Mouse (Mus musculus) gastrocnemius, adult 2 months (tissue): ENCODE data around the gene Pafah2. TPM values are rescaled to one million over a fixed set of nuclear protein-coding genes. Genes with fewer than 3 reads are reported as not detected.

ENCODE experiments used
- DNase-seq: peaks from one replicate; pipeline ENCODE4 v3.0.0; 2022
- H3K27ac ChIP-seq: fragments of 200-600 bp; 2 replicates; pipeline ENCODE4 v1.8.1; 2022; ENCODE audit warnings: mild to moderate bottlenecking
- H3K4me3 ChIP-seq: fragments of 200-600 bp; 2 replicates; pipeline ENCODE4 v1.8.1; 2022; ENCODE audit warnings: mild to moderate bottlenecking, moderate library complexity
- CTCF ChIP-seq: fragments of 200-600 bp; IDR thresholded peaks from 2 replicates; pipeline ENCODE4 v1.8.1; 2022; ENCODE audit warnings: antibody characterized with exemption, mild to moderate bottlenecking, moderate library complexity
- intact Hi-C: fragments of 180-260 bp; cut with DNase I; formaldehyde crosslinking; loops from one replicate; pipeline ENCODE4 v1.15.1; 2025
- total RNA-seq, 2 experiments: library from RNA; stranded (reverse); gene quantifications; 2 replicates each; pipeline ENCODE4 v1.2.3; 2021

The Pafah2 gene
- total RNA-seq, 2 experiments from 2014 or later: 2.6 to 4.0 TPM

DNA sequence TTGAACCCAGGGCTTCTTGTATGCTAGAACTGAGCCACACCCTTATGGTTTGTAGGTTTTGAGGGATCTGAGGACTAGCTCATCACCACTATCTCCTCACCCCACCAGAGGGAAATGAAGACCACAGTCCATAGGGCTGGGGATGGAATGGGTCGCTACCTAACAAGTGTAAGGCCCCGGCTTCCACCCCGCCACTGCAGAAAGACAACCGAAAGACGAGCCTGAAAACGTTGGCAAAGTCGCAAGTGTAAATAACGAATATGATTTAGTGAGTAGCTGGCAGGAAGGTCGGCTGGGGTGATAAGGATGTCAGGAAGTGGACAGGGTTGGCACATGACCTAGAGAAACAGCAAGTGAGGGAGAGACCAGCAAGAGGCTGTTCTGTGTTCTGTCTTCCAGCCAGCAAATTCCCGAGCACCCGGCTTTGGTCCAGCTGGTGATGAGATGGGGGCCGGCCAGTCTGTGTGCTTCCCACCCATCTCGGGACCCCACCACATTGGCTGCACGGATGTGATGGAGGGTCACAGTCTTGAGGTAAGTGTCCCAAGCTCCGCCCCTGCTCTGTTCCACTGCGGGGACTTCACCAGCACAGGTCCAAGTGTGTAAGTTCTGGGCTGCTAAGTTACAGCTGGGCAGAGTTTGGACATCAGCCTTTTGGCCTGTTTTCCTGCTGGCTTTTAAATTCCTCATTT lies 6.6 kb downstream of the Pafah2 start:
- no peak for TF ChIP-seq CTCF
- peak overlapping the region; percentile 33 for H3K4me3 ChIP-seq
- peak; percentile 40 for DNase-seq
- 0 out of 2 replicates have a peak overlapping the region, but pooled peaks have one; percentile 24 for H3K27ac ChIP-seq
- intact Hi-C loops: no loop called here

DNA sequence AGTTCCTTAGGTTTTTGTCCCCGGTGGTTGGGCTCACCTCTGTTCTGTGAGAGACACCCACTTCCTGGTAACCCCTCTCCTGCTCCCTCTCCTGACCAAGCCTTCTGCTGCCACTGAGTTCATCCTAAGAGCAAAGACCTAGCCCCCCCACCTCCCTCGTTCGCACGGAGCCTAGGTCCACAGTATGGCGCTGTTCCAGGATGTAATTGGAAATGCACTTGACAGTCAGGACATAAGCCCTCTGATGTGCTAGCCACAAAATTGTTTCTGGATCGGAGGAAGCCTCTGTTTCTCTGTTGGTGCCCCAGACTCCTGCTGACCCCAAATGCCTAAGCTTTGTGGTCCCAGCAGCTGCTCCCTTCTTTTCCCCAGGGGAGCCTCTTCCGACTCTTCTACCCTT lies 7.6 kb downstream of the Pafah2 start:
- DNase-seq: no peak
- no peak for TF ChIP-seq CTCF
- Histone ChIP-seq H3K27ac (no peak overlapping the region), H3K4me3 (no peak overlapping the region)
- intact Hi-C loops: no loop called here

DNA sequence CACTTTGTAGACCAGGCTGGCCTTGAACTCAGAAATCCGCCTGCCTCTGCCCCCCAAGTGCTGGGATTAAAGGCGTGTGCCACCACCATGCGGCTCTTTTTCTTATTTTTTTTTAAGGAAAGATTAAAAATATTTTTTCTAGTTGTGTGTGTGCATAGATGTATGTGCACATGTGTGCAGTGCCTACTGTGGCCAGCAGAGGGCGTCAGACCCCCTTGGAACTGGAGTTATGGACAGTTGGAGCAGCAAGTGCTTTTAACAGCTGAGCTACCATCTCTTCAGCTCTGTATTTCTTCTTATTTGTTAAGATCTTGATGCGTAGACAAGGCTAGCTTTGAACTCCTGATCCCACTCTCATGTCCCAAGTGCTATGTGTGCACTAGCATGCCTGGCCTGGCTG lies 13.2 kb downstream of the Pafah2 start:
- intact Hi-C loops: no loop called here
- no peak for DNase-seq
- TF ChIP-seq CTCF: peak; percentile 53

DNA sequence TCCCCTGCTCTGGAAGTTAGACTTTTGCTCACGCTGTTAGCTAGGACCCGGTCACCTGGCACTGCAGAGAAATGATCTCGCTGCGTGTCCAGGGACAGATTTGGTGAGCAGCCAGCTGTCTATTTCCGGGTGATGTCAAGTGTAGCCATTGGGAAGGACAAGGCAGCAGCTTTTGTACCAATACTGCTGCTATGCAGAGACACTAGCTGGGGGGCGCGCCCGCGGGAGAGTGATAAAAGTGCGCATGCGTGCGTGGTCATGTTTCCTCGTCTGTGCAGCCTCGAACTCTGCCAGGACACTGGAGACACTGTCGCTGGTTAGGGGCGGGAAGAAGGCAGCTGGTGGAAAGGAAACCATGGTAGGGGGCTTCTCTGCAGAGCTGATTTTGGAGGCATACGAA lies 20.1 kb downstream of the Pafah2 start:
- DNase-seq: peak; percentile 33
- intact Hi-C loops: no loop called here
- peak overlapping the region; percentile 32; the same call in 1 of the 2 replicates for H3K27ac ChIP-seq

More for the DNA sequence above, 13.2 kb downstream of the Pafah2 start:
- Histone ChIP-seq H3K4me3 (no peak overlapping the region), H3K27ac (no peak overlapping the region)

DNA sequence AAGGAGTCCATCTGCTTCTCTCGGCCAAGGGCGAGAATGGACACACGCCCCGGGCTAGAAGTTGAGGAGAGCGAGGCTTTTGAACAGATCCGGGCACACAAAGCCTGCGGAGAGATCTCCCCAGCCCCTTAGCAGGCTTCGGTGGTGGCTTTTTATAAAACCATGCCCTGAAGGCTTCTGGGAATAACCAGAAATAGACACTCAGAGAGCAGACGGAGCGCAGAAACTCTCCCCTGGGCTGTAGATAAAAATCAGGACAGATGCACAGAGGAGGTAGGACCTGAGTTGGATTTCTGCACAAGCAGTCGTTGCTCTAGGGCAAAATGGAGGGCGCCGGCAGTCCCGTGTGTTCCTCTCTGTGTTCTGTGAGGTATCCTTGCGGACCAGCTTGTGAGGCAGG lies 20.5 kb downstream of the Pafah2 start:
- H3K4me3 ChIP-seq: peak overlapping the region; percentile 34
- peak overlapping the region; percentile 32 for H3K27ac ChIP-seq
- DNase-seq: no peak
- intact Hi-C loops: no loop called here
- TF ChIP-seq CTCF: no peak

More for the DNA sequence above, 20.1 kb downstream of the Pafah2 start:
- no peak for TF ChIP-seq CTCF
- H3K4me3 ChIP-seq: peak overlapping the region; percentile 34

DNA sequence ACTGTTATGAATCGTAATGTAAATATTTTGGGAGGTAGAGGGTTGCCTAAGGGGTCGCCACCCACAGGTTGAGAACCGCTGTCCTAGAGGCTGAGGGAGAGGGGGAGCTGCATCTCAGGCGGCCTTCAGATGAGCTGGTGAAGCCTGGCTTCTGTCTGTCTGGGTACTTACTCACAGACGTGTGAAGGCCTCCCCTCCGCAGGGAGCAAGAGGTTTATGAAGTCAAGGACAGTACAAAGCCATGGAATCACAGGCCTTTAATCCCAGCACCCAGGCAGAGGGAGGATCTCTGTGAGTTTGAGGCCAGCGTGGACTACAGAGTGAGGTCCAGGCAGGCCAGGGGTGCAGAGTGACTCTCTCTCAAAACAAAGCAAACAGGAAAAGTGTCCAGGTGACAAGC lies 21.0 kb downstream of the Pafah2 start:
- no peak for DNase-seq
- intact Hi-C loops: no loop called here
- Histone ChIP-seq H3K4me3 (no peak overlapping the region), H3K27ac (peak overlapping the region; percentile 32)
- TF ChIP-seq CTCF: no peak

DNA sequence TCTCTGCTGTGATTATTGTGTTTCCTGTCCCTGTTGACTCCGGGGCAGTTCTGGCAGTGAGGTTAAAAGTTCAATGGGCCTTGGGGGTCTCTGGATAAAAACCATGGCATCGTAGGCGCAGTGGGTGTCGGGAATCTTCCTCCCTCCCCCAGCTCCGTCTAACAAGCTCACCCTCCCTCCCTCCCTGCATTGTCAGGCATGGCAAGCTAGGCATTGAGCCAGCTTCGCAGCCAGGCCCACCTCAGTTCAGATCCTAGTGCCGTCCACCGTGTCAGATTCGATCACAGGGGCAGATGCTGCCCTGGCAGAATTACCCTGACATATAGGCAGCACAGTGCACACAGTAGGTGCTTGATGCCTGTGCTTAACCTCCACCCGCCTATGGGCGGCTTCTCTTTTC lies 25.9 kb downstream of the Pafah2 start:
- intact Hi-C loops: no loop called here

DNA sequence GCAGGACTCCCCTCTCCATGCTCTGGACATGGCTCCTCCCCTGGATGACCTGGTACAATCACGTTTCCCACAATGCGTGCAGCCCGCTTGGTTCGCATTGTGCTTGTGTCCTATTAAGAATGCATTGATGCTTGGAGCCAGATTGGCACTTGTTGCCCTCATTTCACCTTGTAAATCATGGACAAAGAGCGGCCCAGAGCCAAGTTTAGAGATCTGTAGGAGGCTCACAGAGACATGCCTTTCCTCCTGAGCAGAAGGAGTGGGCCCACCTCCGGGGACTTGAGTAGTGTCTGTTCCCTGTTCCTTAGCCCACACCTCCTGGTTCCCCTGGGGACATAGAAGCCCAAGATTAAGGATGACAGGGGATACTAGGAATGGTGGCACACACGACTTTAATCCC lies 27.8 kb downstream of the Pafah2 start:
- intact Hi-C loops: no loop called here
- Histone ChIP-seq H3K27ac (no peak overlapping the region), H3K4me3 (no peak overlapping the region)
- no peak for TF ChIP-seq CTCF
- no peak for DNase-seq

More for the DNA sequence above, 25.9 kb downstream of the Pafah2 start:
- no peak for DNase-seq
- no peak for TF ChIP-seq CTCF
- no peak overlapping the region for H3K4me3 ChIP-seq
- H3K27ac ChIP-seq: no peak overlapping the region

DNA sequence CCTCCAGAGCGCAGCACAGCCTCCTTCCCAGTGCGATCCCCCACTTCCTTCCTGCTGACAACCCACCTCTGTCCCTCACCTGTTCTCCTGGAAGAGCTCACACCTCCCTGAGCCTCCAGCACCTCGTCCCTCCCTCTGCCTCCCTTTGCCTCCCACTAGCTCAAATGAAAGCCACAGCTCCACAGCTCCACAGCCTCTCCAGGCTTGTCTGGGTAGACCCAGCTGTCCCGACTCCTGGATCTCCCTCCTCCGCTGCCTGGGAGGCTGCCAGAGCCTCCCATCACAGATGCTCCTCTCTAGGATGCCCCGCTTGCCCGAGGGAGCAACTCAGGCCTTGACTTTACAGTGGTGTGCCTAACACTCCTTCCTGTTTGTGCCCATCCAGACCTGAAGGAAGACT lies 29.0 kb downstream of the Pafah2 start:
- TF ChIP-seq CTCF: no peak
- Histone ChIP-seq H3K27ac (no peak overlapping the region), H3K4me3 (no peak overlapping the region)
- DNase-seq: no peak
- intact Hi-C loops: no loop called here

DNA sequence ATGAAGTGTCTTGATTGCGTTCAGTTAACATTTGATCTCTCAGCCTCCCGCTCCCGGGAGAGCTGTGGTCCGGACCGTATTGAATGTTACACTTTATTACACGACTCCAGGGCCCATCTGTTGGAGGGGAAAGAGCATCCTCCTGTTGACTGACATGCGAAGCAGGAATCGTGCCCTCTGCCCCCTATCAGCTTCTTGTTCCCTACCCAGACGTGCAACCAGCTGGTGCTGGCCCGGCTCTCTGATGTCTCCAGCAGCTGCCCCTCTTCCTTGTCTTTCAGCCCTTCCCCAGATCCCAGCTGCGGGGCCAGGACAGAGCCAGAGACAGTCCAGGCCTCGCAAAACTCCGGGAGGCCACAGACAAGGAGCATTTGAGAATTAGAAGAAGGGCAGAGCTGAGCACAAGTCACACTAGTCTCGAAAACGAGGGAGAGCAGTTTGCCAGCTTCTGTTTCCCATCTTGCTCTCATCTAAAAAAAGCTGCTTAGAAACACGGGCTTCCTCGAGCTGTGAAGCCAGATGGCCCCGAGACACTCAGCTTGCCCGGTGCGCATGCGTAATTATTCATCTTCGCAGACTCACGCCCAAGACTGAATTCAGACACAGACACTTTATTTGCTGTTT lies 34.4 kb downstream of the Pafah2 start:
- peak overlapping the region; percentile 31 for H3K4me3 ChIP-seq
- no peak for TF ChIP-seq CTCF
- intact Hi-C loops: no loop called here
- no peak overlapping the region for H3K27ac ChIP-seq
- DNase-seq: peak; percentile 28

DNA sequence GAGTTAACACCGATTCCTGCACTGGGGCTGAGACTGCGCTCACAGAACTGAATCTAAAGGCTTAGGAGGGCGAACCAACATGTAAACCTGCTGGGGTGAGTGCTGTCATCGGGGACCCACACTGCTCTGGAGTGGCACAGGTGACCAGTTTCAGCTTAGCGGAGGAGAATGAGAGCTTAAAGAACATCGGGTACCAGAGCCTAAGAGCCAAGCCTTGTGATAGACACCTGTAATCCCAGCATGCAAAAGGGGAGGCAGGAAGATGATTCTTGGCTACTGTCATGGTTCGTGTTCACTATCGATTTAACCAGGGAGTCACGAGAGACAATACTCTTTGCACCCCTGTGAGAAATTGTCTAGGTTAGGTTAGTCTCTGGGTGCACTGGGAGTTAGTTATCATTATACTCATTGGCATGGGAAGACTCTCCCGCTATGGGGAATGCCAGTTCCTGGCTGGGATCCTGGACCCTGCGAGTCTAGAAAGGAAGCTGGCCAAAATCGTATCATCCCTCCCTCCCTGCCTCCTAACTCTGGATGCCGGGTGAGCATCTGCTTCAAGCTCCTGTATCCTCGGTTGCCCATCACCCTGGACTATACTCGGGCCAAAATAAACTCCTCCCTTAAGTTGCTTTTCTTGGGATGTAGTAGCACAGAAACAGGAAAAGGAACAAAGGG lies 36.7 kb downstream of the Pafah2 start:
- TF ChIP-seq CTCF: no peak
- Histone ChIP-seq H3K4me3 (no peak overlapping the region), H3K27ac (no peak overlapping the region)
- intact Hi-C loops: no loop called here
- DNase-seq: no peak

DNA sequence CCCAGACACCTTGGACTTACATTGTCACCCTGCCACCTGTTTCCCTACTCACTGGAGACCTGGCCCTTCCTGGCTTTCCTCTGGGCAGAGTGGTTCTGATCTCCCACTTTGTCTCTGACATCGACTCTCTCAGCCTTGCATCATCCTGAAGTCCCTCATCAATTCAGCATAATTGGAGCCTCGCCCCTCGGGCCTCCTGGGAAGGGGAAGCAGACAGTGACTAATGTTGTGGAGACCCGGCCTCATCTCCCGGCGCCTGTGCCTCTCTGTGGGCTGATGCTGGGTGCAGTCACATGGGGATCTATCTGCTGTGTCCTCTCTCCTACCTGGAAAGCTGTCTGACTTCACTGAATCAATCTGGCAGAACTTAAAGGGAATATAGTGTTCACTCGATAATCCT lies 40.1 kb downstream of the Pafah2 start:
- Histone ChIP-seq H3K27ac (no peak overlapping the region), H3K4me3 (no peak overlapping the region)
- intact Hi-C loops: no loop called here
- DNase-seq: no peak
- TF ChIP-seq CTCF: no peak

DNA sequence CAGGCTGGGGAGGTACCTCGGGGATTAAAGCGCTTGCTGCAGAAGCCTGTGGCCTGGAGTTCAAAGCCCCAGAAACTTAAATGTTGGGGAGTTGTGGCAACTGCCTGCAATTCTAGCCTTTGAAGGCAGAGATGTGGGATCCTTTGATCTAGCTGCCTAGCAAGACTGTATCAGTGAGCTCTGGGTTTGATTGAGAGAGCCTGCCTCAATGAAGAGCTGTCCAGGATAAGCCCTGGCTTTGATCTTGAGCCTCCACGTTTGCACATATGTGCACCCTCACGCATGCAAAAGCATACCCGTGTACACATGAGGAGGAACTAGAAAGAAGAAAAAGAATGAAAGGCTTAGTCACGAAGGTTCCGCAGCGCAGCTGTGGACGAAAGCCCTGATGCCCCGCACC lies 40.5 kb downstream of the Pafah2 start:
- intact Hi-C loops: no loop called here

More for the DNA sequence above, 40.5 kb downstream of the Pafah2 start:
- no peak overlapping the region for H3K4me3 ChIP-seq
- TF ChIP-seq CTCF: no peak
- no peak for DNase-seq
- no peak overlapping the region for H3K27ac ChIP-seq
